Mouse (Mus musculus): ENCODE measurements around the gene Atg4b.
A peak's percentile ranks its signal among the peaks of the same experiment; 100 is the strongest.

Gene Atg4b

DNA sequence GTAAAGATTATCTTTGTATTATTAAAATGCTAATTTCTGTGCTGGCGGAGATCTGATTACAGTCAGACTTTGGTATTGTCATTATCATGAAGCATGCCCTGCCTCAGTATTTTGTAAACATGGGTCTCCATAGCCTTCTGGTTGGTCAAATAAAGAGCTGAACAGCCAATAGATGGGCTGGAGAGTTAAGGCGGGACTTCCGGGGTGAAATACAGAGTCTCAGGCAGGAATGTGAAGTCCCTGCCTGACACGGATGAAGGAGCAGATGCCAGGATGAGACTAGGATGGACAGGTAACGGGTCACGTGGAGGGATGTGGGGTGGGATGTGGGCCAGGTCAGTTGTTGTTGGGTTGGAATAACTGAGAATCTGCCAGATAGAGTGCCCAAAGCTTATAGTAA, at the start of gene Atg4b:
TSS of gene Atg4b (plus strand) at position 211 of the 400 bp plus-strand sequence.
- DNase-seq (ENCODE audit: low spot score) = no peak

GRCm38 (mm10) chr1:93702106-93702505, 49.2 kb upstream of the Atg4b start:
- no peak for DNase-seq (ENCODE audit: low spot score)

DNA sequence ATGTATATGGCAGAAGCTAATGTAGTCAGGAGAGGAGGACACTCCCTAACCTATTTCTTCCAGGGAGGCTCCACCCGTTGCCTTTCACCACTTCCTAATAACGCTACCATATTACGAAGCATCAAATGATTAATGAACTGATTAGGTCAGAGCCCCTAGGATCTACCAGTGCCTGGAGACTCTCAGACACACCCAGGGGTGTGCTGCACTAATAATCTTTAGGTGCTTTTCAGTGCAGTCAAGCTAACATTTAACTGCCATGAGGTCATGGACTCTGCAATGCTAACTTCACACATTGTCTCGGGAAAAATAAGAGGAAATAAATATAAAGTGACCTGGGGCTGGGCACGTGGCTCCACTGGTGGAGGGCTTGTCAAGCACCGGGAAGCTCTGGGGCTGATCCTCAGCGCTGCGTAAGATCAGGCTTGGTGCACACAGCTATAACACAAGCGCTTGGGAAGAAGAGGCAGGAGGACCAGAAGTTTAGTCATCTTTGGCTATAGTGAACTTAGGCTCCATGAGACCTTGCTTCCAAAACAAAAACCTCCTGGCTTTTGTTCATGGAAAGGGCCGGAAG, 47.7 kb upstream of the Atg4b start:
- DNase-seq (ENCODE audit: low spot score) = no peak

DNA sequence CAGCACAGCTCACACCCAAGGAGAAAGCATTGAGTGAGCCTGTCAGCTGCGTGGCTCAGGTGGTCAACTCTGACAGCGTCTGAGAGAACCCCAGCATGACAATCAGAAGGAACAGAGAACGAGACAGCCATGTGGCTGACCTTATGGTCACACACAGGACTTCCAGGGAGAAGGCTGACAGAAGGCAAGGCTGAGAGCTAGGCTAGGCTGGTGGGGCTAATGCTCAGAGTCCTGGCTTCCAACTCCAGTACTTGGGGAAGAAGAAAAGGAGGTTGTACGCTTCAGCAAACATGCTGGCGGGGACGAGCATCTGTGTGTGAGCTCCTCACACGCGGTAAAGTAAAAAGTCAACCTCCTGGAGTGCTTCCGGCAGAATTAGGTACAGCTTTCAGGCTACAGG, 47.0 kb upstream of the Atg4b start:
- DNase-seq (ENCODE audit: low spot score) = no peak

DNA sequence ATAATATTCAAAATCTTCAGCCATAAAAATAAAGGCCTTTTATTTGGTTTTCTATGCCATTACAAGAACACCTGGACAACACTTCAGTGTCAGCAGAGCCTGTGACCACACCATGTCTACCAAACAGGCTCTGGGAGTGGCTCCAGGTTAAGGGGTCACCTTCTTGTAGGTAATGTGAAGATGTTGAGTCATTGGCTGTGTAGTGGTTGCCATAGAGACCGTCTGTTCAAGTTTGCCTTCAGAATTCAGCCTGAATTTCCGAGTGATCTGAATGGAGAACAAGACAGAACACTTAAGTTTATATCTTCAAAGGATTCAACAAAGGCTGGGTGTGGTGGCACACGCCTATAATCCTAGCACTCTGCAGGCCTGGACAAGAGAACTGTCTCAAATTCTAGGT, 45.9 kb upstream of the Atg4b start:
- DNase-seq (ENCODE audit: low spot score) = no peak

GRCm38 (mm10) chr1:93716166-93716565, 35.1 kb upstream of the Atg4b start:
- DNase-seq (ENCODE audit: low spot score) = no peak

DNA sequence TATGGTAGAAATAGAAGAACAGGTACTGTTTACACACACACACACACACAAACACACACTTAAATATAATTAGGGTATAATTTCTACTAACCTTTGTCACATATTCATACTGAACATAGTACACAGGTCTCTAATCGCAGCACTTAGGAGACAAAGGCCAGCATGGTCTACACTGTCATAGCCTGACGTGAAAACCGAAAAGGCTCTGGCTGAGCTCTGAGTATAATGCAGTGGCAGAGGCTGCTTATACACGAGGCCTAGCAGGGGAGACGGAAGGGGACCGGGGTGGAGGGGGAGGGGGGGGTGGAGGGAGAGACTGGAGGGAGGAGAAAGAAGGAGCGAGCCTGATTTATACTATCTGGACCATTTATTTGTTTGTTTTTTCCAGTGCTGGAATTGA, 29.7 kb upstream of the Atg4b start:
- DNase-seq (ENCODE audit: low spot score) = no peak

- no peak for DNase-seq (ENCODE audit: low spot score)
These were observed 26.7 kb upstream of the Atg4b start for GRCm38 (mm10) chr1:93724623-93725022.

DNA sequence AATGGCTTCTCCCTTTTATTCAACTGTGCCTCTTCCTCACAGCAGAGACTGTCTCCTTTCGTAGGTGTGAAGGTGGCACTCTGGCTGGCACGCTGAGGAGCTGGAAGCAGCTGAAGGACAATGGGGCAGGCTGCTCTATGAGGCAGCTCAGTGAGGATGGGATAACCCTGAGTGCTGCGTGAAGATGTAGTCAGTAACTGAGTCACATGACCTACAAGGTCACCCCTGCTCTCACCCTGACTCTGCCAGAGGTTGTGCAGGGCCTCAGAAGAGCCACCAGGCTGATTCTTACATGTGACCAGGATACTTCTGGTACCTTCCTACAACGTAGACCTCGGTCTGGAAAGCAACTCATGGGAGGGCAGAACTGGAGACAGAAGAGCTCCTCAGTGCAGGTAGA, 25.6 kb upstream of the Atg4b start:
- DNase-seq (ENCODE audit: low spot score) = no peak

DNA sequence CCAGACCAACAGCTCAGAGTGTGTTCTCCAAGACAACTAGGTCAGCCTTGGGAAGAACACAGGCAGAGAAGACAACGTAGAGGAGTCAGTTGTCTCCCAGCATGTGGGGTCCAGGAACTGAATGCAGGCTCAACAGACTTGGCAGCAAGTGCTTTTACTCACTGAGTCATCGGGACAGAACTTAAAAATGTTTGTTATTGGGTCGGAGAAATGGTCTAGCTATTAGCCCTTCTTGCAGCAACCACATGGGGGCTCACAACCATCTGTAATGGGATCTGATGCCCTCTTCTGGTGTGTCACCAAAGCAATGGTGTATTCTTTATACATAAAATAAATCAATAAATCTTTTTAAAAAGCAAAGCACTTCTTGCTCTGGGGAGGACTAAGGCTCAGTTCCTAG, 25.2 kb upstream of the Atg4b start:
- DNase-seq (ENCODE audit: low spot score) = no peak

- DNase-seq (ENCODE audit: low spot score) = peak; percentile 20
These were observed 24.3 kb upstream of the Atg4b start for GRCm38 (mm10) chr1:93726974-93727373.

GRCm38 (mm10) chr1:93731103-93731502, 20.2 kb upstream of the Atg4b start:
- no peak for DNase-seq (ENCODE audit: low spot score)

- no peak for DNase-seq (ENCODE audit: low spot score)
These were observed 19.4 kb upstream of the Atg4b start for GRCm38 (mm10) chr1:93731880-93732281.

DNA sequence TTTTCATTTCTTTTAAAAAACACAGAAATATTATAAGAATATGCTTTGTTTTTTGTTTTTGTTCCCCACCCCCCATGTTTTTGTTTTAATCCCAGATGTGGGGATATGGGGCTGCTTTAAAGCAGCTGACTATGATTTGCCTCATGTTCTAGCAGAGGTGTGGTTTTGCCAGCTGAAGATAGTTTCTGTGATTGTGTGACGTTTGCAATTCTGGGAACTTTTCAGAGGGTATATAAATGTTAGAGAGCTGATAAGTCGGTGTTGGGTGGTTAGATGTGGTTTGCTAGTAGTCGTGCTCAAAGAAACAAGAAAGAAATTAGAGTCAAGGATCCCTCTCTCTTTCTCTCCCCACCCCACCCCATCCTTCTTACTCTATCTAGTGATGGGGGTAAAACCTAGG, 15.4 kb upstream of the Atg4b start:
- DNase-seq (ENCODE audit: low spot score) = no peak

- DNase-seq (ENCODE audit: low spot score) = no peak
These were observed 13.6 kb upstream of the Atg4b start for GRCm38 (mm10) chr1:93737711-93738110.

GRCm38 (mm10) chr1:93740671-93741070, 10.6 kb upstream of the Atg4b start:
- DNase-seq (ENCODE audit: low spot score) = no peak

DNA sequence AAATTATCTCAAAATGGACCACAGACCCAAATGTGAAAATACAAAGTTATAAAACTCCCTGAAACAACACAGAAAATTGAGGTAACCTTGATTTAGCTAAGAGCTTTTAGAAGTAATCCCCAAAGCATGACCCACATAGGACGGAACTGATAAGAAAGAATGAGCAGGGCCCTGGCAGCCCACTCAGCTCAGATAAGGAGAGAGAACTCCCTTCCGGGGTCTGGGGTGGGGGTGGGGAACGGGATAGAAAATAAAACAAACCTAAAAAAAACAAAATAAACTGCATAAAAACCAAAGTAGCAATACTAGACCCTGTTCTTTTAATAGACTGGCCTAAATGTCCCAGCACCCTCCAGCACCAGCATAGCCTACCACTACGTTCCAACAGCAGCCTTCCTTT, 9.3 kb upstream of the Atg4b start:
- no peak for DNase-seq (ENCODE audit: low spot score)

- no peak for DNase-seq (ENCODE audit: low spot score)
These were observed 8.4 kb upstream of the Atg4b start for GRCm38 (mm10) chr1:93742910-93743309.

DNA sequence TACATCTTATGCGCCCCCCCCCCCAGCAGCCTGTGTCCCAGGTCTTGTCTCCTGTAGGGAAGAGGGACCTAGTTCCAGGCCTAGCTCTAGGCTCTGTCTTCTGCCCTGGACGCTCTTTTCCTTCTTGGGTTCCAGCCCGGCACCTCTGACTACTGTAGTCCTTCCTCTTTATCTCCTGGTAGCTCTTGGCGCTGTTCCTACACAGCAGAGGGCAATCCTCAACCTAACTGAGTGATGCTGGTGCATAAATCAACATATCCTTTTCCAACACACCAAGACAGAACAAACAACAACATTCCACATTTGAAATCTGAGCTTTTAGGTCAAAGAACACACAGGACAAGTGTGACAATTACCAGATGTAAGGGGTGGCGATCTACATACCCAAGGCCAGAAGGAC, 5.1 kb upstream of the Atg4b start:
- DNase-seq (ENCODE audit: low spot score) = no peak

- DNase-seq (ENCODE audit: low spot score) = no peak
These were observed 2.8 kb upstream of the Atg4b start for GRCm38 (mm10) chr1:93748539-93748938.

GRCm38 (mm10) chr1:93753911-93754572, 2.7 kb downstream of the Atg4b start:
- DNase-seq (ENCODE audit: low spot score) = peak; percentile 30

GRCm38 (mm10) chr1:93754573-93755290, 3.4 kb downstream of the Atg4b start, which contains the start of gene Thap4:
Thap4 (minus strand) TSS chr1:93754864.
- DNase-seq (ENCODE audit: low spot score) = peak; percentile 81

GRCm38 (mm10) chr1:93755291-93755610, 4.0 kb downstream of the Atg4b start:
- no peak for DNase-seq (ENCODE audit: low spot score)

DNA sequence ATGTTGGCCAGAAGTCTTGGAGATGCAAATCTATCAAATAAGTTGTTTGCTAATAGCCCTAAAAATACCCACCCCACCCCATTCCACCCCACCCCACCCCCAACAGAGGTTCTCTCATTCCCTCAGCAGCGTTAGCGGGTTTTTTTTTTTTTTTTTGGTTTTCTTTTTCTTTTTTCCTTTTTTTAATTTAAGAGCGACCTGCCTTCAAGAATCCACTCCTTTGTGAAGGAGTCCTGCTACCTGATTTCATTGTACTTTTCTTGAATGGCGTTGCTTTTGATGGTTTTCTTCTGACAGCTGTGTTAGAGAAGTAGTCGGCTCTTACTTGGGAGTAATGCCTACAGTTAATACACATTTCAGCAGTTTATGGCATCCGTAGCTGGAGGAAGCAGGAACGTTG, 4.3 kb downstream of the Atg4b start:
- DNase-seq (ENCODE audit: low spot score) = no peak

All from spleen, adult 12 weeks (tissue).